Mouse (Mus musculus) midbrain, postnatal 0 days (tissue): ENCODE data around the gene Nbea. TPM values are rescaled to one million over a fixed set of nuclear protein-coding genes. Genes with fewer than 3 reads are reported as not detected.
A peak's percentile ranks its signal among the peaks of the same experiment; 100 is the strongest.

ENCODE experiments used
- ATAC-seq: fragments of 200-750 bp; cut with Nextera tagmentation; 2 replicates; pipeline ENCODE4 v1.8.0; 2017; ENCODE audit warnings: moderate number of reproducible peaks, mild to moderate bottlenecking, moderate TSS enrichment, moderate library complexity; ENCODE audit not compliant: low FRiP score
- DNase-seq: peaks from one replicate; pipeline ENCODE4 v3.0.0-alpha.2; 2015; ENCODE audit warnings: low spot score
- H3K27ac ChIP-seq: fragments of 300-500 bp; sonication (generic); 2 replicates; pipeline ENCODE4 v1.5.1; 2014; ENCODE audit warnings: low read depth, mild to moderate bottlenecking, low read length, mixed read lengths
- H3K27me3 ChIP-seq: fragments of 300-500 bp; sonication (generic); 2 replicates; pipeline ENCODE4 v1.6.1; 2014; ENCODE audit warnings: low read length, control low read depth, mixed read lengths; ENCODE audit not compliant: insufficient read depth
- H3K36me3 ChIP-seq: fragments of 300-500 bp; sonication (generic); 2 replicates; pipeline ENCODE4 v1.6.1; 2014; ENCODE audit warnings: low read length, control low read depth, mixed read lengths; ENCODE audit not compliant: insufficient read depth
- H3K4me1 ChIP-seq: fragments of 300-500 bp; sonication (generic); 2 replicates; pipeline ENCODE4 v1.6.1; 2014; ENCODE audit warnings: mild to moderate bottlenecking, control low read depth, antibody characterized with exemption, low read length, mixed read lengths; ENCODE audit not compliant: insufficient read depth
- H3K4me2 ChIP-seq: fragments of 300-500 bp; sonication (generic); 2 replicates; pipeline ENCODE4 v1.6.1; 2014; ENCODE audit warnings: low read depth, mild to moderate bottlenecking, low read length, mixed read lengths; ENCODE audit not compliant: poor library complexity, severe bottlenecking
- H3K4me3 ChIP-seq: fragments of 300-500 bp; sonication (generic); 2 replicates; pipeline ENCODE4 v1.5.1; 2014; ENCODE audit warnings: low read depth, mild to moderate bottlenecking, low read length, moderate library complexity
- H3K9ac ChIP-seq: fragments of 300-500 bp; sonication (generic); replicated peaks from 2 replicates; pipeline ENCODE4 v1.6.1; 2014; ENCODE audit warnings: mild to moderate bottlenecking, low read length, moderate library complexity, mixed read lengths; ENCODE audit not compliant: poor library complexity, severe bottlenecking
- H3K9me3 ChIP-seq: fragments of 300-500 bp; sonication (generic); 2 replicates; pipeline ENCODE4 v1.6.1; 2016; ENCODE audit warnings: low read length, control low read depth
- CTCF ChIP-seq: IDR thresholded peaks from 2 replicates; pipeline ENCODE4 v1.5.1; 2016; ENCODE audit warnings: antibody characterized with exemption, mild to moderate bottlenecking
- WGBS: fragments of 180-500 bp; shearing (Covaris S2); extraction: QIAGEN DNeasy Blood & Tissue Kit; methylation state at CpG from one replicate; pipeline ENCODE4 v1.1.7; 2014; 5-methylcytosine and 5-hydroxymethylcytosine counted together
- polyA plus RNA-seq: library from polyadenylated mRNA; unstranded; fragments of >200 nt; fragmentation: Nextera tagmentation; extraction: Ambion mirVana; gene quantifications from 2 replicates; pipeline ENCODE4 v1.2.1, GENCODE M21; 2015
- total RNA-seq: library from RNA; depleted of rRNA; stranded (reverse); fragments of >200 nt; gene quantifications from 2 replicates; pipeline ENCODE4 v1.2.3, GENCODE M21; 2014

Gene Nbea
- total and polyA plus RNA-seq, 2 experiments from 2014 or later, result 46.8 to 202 TPM

GRCm38 (mm10) chr3:55786835-55787486, 396.5 kb downstream of the Nbea start:
- WGBS, result 17% methylated on average over 17 of the region's 17 CpGs
- Histone ChIP-seq H3K27ac (peak overlapping the region; percentile 93), H3K36me3 (no peaks in the 10 kb centered on the region), H3K4me3 (peak overlapping the region; percentile 49), H3K9me3 (no peaks in the 10 kb centered on the region), H3K27me3 (no peaks in the 10 kb centered on the region), H3K9ac (peak overlapping the region; percentile 92), H3K4me1 (peaks cover 10% of the 10 kb centered on the region; the same call in 1 of the 2 replicates), H3K4me2 (peak overlapping the region; percentile 83)
- no peak for TF ChIP-seq CTCF
- peak; percentile 63 for DNase-seq
- no peak for ATAC-seq

- no peak for TF ChIP-seq CTCF
These were observed 397.3 kb downstream of the Nbea start for GRCm38 (mm10) chr3:55785981-55786725.

GRCm38 (mm10) chr3:55785266-55785980, 398.1 kb downstream of the Nbea start:
- no peak for TF ChIP-seq CTCF
- ATAC-seq (no peak), DNase-seq (peak; percentile 53)
- Histone ChIP-seq H3K4me2 (peak overlapping the region; percentile 83), H3K4me1 (peaks cover 14% of the 10 kb centered on the region; the same call in 1 of the 2 replicates), H3K27me3 (no peaks in the 10 kb centered on the region), H3K4me3 (peak overlapping the region; percentile 49), H3K36me3 (no peaks in the 10 kb centered on the region), H3K9me3 (no peaks in the 10 kb centered on the region), H3K9ac (peak overlapping the region; percentile 92), H3K27ac (peak overlapping the region; percentile 93)
- 30% methylated on average over 4 of the region's 4 CpGs for WGBS

More at GRCm38 (mm10) chr3:55785981-55786725, 397.3 kb downstream of the Nbea start:
- Histone ChIP-seq H3K9ac (peak overlapping the region; percentile 92), H3K27me3 (no peaks in the 10 kb centered on the region), H3K36me3 (no peaks in the 10 kb centered on the region), H3K9me3 (no peaks in the 10 kb centered on the region), H3K4me1 (peaks cover 10% of the 10 kb centered on the region; the same call in 1 of the 2 replicates), H3K4me2 (peak overlapping the region; percentile 83), H3K4me3 (peak overlapping the region; percentile 49), H3K27ac (peak overlapping the region; percentile 93)
- DNase-seq (no peak), ATAC-seq (no peak)
- 23% methylated on average over 3 of the region's 3 CpGs for WGBS

GRCm38 (mm10) chr3:55784101-55784500, 399.4 kb downstream of the Nbea start:
- H3K4me2 ChIP-seq, result peak overlapping the region; percentile 53
- peak overlapping the region; percentile 82 for H3K9ac ChIP-seq

GRCm38 (mm10) chr3:55783171-55784081, 400.1 kb downstream of the Nbea start:
- Histone ChIP-seq H3K4me2 (peak overlapping the region; percentile 53), H3K9me3 (no peaks in the 10 kb centered on the region), H3K4me3 (peak overlapping the region; percentile 54), H3K36me3 (no peaks in the 10 kb centered on the region), H3K4me1 (peaks cover 4% of the 10 kb centered on the region; the same call in 1 of the 2 replicates), H3K27me3 (no peaks in the 10 kb centered on the region), H3K27ac (peak overlapping the region; percentile 93), H3K9ac (peak overlapping the region; percentile 82)
- no peak for TF ChIP-seq CTCF
- DNase-seq (peak; percentile 37), ATAC-seq (no peak)
- WGBS, result 15% methylated on average over 45 of the region's 45 CpGs

More at GRCm38 (mm10) chr3:55784101-55784500, 399.4 kb downstream of the Nbea start:
- no peaks in the 10 kb centered on the region for H3K36me3 ChIP-seq
- WGBS, result 18% methylated on average over 7 of the region's 7 CpGs
- H3K27ac ChIP-seq, result peak overlapping the region; percentile 93
- no peak for ATAC-seq
- peaks cover 5% of the 10 kb centered on the region; the same call in 1 of the 2 replicates for H3K4me1 ChIP-seq
- no peaks in the 10 kb centered on the region for H3K27me3 ChIP-seq
- peak overlapping the region; percentile 54 for H3K4me3 ChIP-seq
- H3K9me3 ChIP-seq, result no peaks in the 10 kb centered on the region
- no peak for TF ChIP-seq CTCF
- DNase-seq, result no peak
